Mouse (Mus musculus): ENCODE data around the gene Kcnab2. TPM values are rescaled to one million over a fixed set of nuclear protein-coding genes. Genes with fewer than 3 reads are reported as not detected.

Gene Kcnab2
- total and polyA plus RNA-seq, 2 experiments = 0.37 to 0.59 TPM

GRCm38 (mm10) chr4:152451371-152451770, 26.3 kb downstream of the Kcnab2 start:
- H3K27ac ChIP-seq (replicated peaks; ENCODE audit: insufficient read depth, low read depth, low read length) = no peak overlapping the region
- TF ChIP-seq CTCF (IDR thresholded peaks at IDR 0.05; ENCODE audit: low read depth, low read length) (0 out of 2 replicates have a peak, but pooled peaks have one; percentile 3), POLR2A (IDR thresholded peaks at IDR 0.05; ENCODE audit: extremely low read depth, insufficient read depth, low read length) (no peak)
- no peaks in the 10 kb centered on the region for H3K27me3 ChIP-seq (ENCODE audit: control insufficient read depth, insufficient read depth, low read length)
- 89% methylated on average over 6 of the region's 6 CpGs for WGBS
- H3K4me1 ChIP-seq (ENCODE audit: control insufficient read depth, insufficient read depth, low read length) = no peaks in the 10 kb centered on the region
- no peaks in the 10 kb centered on the region for H3K36me3 ChIP-seq (ENCODE audit: control insufficient read depth, insufficient read depth, low read length)
- H3K9ac ChIP-seq (ENCODE audit: low read depth, low read length) = no peak overlapping the region
- no peak for DNase-seq (ENCODE audit: extremely low read depth, low read depth, low spot score)
- no peaks in the 10 kb centered on the region for H3K79me2 ChIP-seq (ENCODE audit: control insufficient read depth, insufficient read depth, low read length)
- no peak overlapping the region for H3K4me3 ChIP-seq (ENCODE audit: insufficient read depth, low read depth, low read length)

GRCm38 (mm10) chr4:152448666-152449018, 29.0 kb downstream of the Kcnab2 start:
- Histone ChIP-seq H3K79me2 (ENCODE audit: control insufficient read depth, insufficient read depth, low read length) (no peaks in the 10 kb centered on the region), H3K27ac (replicated peaks; ENCODE audit: insufficient read depth, low read depth, low read length) (no peak overlapping the region), H3K9ac (ENCODE audit: low read depth, low read length) (no peak overlapping the region), H3K4me3 (ENCODE audit: insufficient read depth, low read depth, low read length) (peak overlapping the region; percentile 45; the same call in 1 of the 2 replicates), H3K36me3 (ENCODE audit: control insufficient read depth, insufficient read depth, low read length) (no peaks in the 10 kb centered on the region), H3K27me3 (ENCODE audit: control insufficient read depth, insufficient read depth, low read length) (no peaks in the 10 kb centered on the region), H3K4me1 (ENCODE audit: control insufficient read depth, insufficient read depth, low read length) (no peaks in the 10 kb centered on the region)
- TF ChIP-seq CTCF (IDR thresholded peaks at IDR 0.05; ENCODE audit: low read depth, low read length) (no peak), POLR2A (IDR thresholded peaks at IDR 0.05; ENCODE audit: extremely low read depth, insufficient read depth, low read length) (no peak)
- WGBS = 66% methylated on average over 8 of the region's 8 CpGs
- no peak for DNase-seq (ENCODE audit: extremely low read depth, low read depth, low spot score)

- Histone ChIP-seq H3K36me3 (ENCODE audit: control insufficient read depth, insufficient read depth, low read length) (no peaks in the 10 kb centered on the region), H3K4me3 (ENCODE audit: insufficient read depth, low read depth, low read length) (peak overlapping the region; percentile 45), H3K27me3 (ENCODE audit: control insufficient read depth, insufficient read depth, low read length) (no peaks in the 10 kb centered on the region), H3K79me2 (ENCODE audit: control insufficient read depth, insufficient read depth, low read length) (no peaks in the 10 kb centered on the region), H3K27ac (replicated peaks; ENCODE audit: insufficient read depth, low read depth, low read length) (no peak overlapping the region), H3K9ac (ENCODE audit: low read depth, low read length) (no peak overlapping the region), H3K4me1 (ENCODE audit: control insufficient read depth, insufficient read depth, low read length) (no peaks in the 10 kb centered on the region)
- no peak for DNase-seq (ENCODE audit: extremely low read depth, low read depth, low spot score)
- 68% methylated on average over 22 of the region's 22 CpGs for WGBS
- TF ChIP-seq POLR2A (IDR thresholded peaks at IDR 0.05; ENCODE audit: extremely low read depth, insufficient read depth, low read length) (no peak), CTCF (IDR thresholded peaks at IDR 0.05; ENCODE audit: low read depth, low read length) (no peak)
These were observed 29.7 kb downstream of the Kcnab2 start for GRCm38 (mm10) chr4:152447731-152448665.

GRCm38 (mm10) chr4:152446178-152446577, 31.5 kb downstream of the Kcnab2 start:
- no peak overlapping the region for H3K9ac ChIP-seq (ENCODE audit: low read depth, low read length)
- 82% methylated on average over 10 of the region's 10 CpGs for WGBS
- no peak overlapping the region for H3K27ac ChIP-seq (replicated peaks; ENCODE audit: insufficient read depth, low read depth, low read length)
- H3K27me3 ChIP-seq (ENCODE audit: control insufficient read depth, insufficient read depth, low read length) = no peaks in the 10 kb centered on the region
- TF ChIP-seq CTCF (IDR thresholded peaks at IDR 0.05; ENCODE audit: low read depth, low read length) (no peak), POLR2A (IDR thresholded peaks at IDR 0.05; ENCODE audit: extremely low read depth, insufficient read depth, low read length) (no peak)
- DNase-seq (ENCODE audit: extremely low read depth, low read depth, low spot score) = no peak
- H3K4me1 ChIP-seq (ENCODE audit: control insufficient read depth, insufficient read depth, low read length) = no peaks in the 10 kb centered on the region
- H3K79me2 ChIP-seq (ENCODE audit: control insufficient read depth, insufficient read depth, low read length) = no peaks in the 10 kb centered on the region
- no peaks in the 10 kb centered on the region for H3K36me3 ChIP-seq (ENCODE audit: control insufficient read depth, insufficient read depth, low read length)
- H3K4me3 ChIP-seq (ENCODE audit: insufficient read depth, low read depth, low read length) = no peak overlapping the region

GRCm38 (mm10) chr4:152441536-152441935, 36.1 kb downstream of the Kcnab2 start:
- Histone ChIP-seq H3K4me3 (ENCODE audit: insufficient read depth, low read depth, low read length) (no peak overlapping the region), H3K27ac (replicated peaks; ENCODE audit: insufficient read depth, low read depth, low read length) (no peak overlapping the region), H3K79me2 (ENCODE audit: control insufficient read depth, insufficient read depth, low read length) (no peaks in the 10 kb centered on the region), H3K4me1 (ENCODE audit: control insufficient read depth, insufficient read depth, low read length) (no peaks in the 10 kb centered on the region), H3K36me3 (ENCODE audit: control insufficient read depth, insufficient read depth, low read length) (no peaks in the 10 kb centered on the region), H3K9ac (ENCODE audit: low read depth, low read length) (no peak overlapping the region), H3K27me3 (ENCODE audit: control insufficient read depth, insufficient read depth, low read length) (no peaks in the 10 kb centered on the region)
- no peak for DNase-seq (ENCODE audit: extremely low read depth, low read depth, low spot score)
- WGBS = 42% methylated on average over 9 of the region's 9 CpGs
- TF ChIP-seq POLR2A (IDR thresholded peaks at IDR 0.05; ENCODE audit: extremely low read depth, insufficient read depth, low read length) (no peak), CTCF (IDR thresholded peaks at IDR 0.05; ENCODE audit: low read depth, low read length) (no peak)

GRCm38 (mm10) chr4:152440882-152441281, 36.8 kb downstream of the Kcnab2 start:
- H3K9ac ChIP-seq (ENCODE audit: low read depth, low read length) = no peak overlapping the region
- TF ChIP-seq CTCF (IDR thresholded peaks at IDR 0.05; ENCODE audit: low read depth, low read length) = no peak
- TF ChIP-seq POLR2A (IDR thresholded peaks at IDR 0.05; ENCODE audit: extremely low read depth, insufficient read depth, low read length) = no peak
- H3K79me2 ChIP-seq (ENCODE audit: control insufficient read depth, insufficient read depth, low read length) = no peaks in the 10 kb centered on the region
- H3K27ac ChIP-seq (replicated peaks; ENCODE audit: insufficient read depth, low read depth, low read length) = no peak overlapping the region
- WGBS = 61% methylated on average over 9 of the region's 9 CpGs
- no peaks in the 10 kb centered on the region for H3K4me1 ChIP-seq (ENCODE audit: control insufficient read depth, insufficient read depth, low read length)
- H3K4me3 ChIP-seq (ENCODE audit: insufficient read depth, low read depth, low read length) = no peak overlapping the region
- no peak for DNase-seq (ENCODE audit: extremely low read depth, low read depth, low spot score)
- no peaks in the 10 kb centered on the region for H3K27me3 ChIP-seq (ENCODE audit: control insufficient read depth, insufficient read depth, low read length)
- H3K36me3 ChIP-seq (ENCODE audit: control insufficient read depth, insufficient read depth, low read length) = no peaks in the 10 kb centered on the region
